Comparison of ENCODE assay signal across 14 mouse cellular contexts in genomic region chr3:141581190-141581891, GRCm38 (mm10).
A peak's percentile ranks its signal among the peaks of the same experiment; 100 is the strongest.
DNase-seq lines count a peak whose midpoint lies in the region; ATAC-seq and TF ChIP-seq lines count a peak whose summit lies in the region.
"Had no signal": no experiment of that assay in that cellular context is flagged by ENCODE, and none has a peak within 500 bp of the region (broad histone marks: within the 10 kb centered on the region; RNA-seq: fewer than 3 reads in every experiment).

No protein-coding gene starts in this region.

- H3K4me2 ChIP-seq in forebrain, embryonic 11.5 days (ENCODE audit: low read depth, low read length, severe bottlenecking), result no peak overlapping the region
- no peak overlapping the region for H3K4me2 ChIP-seq in limb, embryonic 13.5 days (replicated peaks)
- H3K4me2 ChIP-seq: limb, embryonic 15.5 days had no signal

- no peaks in the 10 kb centered on the region; the same call in 1 of the 2 replicates for H3K4me1 ChIP-seq in cerebellum, adult 2 months (ENCODE audit: control insufficient read depth, insufficient read depth, low read length)
- peaks cover 7% of the 10 kb centered on the region; the same call in 1 of the 2 replicates for H3K4me1 ChIP-seq in forebrain, embryonic 11.5 days (replicated peaks; ENCODE audit: control insufficient read depth, insufficient read depth, low read length)
- H3K4me1 ChIP-seq in limb, embryonic 13.5 days, result peaks cover 26% of the 10 kb centered on the region
- H3K4me1 ChIP-seq: limb, embryonic 15.5 days had no signal

- no peak overlapping the region for H3K4me3 ChIP-seq in cerebellum, adult 2 months (replicated peaks; ENCODE audit: insufficient read depth, low read depth, low read length)
- no peak overlapping the region for H3K4me3 ChIP-seq in forebrain, embryonic 11.5 days (ENCODE audit: low read depth, low read length)
- H3K4me3 ChIP-seq in limb, embryonic 13.5 days, result no peak overlapping the region
- H3K4me3 ChIP-seq: heart, adult 2 months; limb, embryonic 15.5 days; myocyte had no signal

- H3K9ac ChIP-seq in forebrain, embryonic 11.5 days (ENCODE audit: low read length), result no peak overlapping the region
- no peak overlapping the region for H3K9ac ChIP-seq in limb, embryonic 13.5 days
- H3K9ac ChIP-seq: limb, embryonic 15.5 days had no signal

- H3K27me3 ChIP-seq in cerebellum, adult 2 months (ENCODE audit: control insufficient read depth, insufficient read depth, low read length), result no peaks in the 10 kb centered on the region
- peaks cover 29% of the 10 kb centered on the region for H3K27me3 ChIP-seq in forebrain, embryonic 11.5 days (ENCODE audit: control insufficient read depth, insufficient read depth, low read length)
- no peaks in the 10 kb centered on the region for H3K27me3 ChIP-seq in limb, embryonic 13.5 days
- H3K27me3 ChIP-seq: limb, embryonic 15.5 days had no signal

- no peaks in the 10 kb centered on the region for H3K9me3 ChIP-seq in forebrain, embryonic 11.5 days (ENCODE audit: control insufficient read depth, low read length)
- peaks cover 3% of the 10 kb centered on the region; the same call in 1 of the 2 replicates for H3K9me3 ChIP-seq in limb, embryonic 13.5 days
- H3K9me3 ChIP-seq: limb, embryonic 15.5 days had no signal

- intact Hi-C loops in heart, postnatal 14 days (cut with DNase I), result no loop called here

- DNase-seq in cerebellum, adult 9-11 months, result peak; percentile 0
- DNase-seq in cerebellum, adult 2 months, result no peak
- peak; percentile 43 for DNase-seq in 3T3-L1 (ENCODE audit: low read depth, low spot score)
- peak; percentile 62 for DNase-seq in forebrain, embryonic 11.5 days (ENCODE audit: low spot score)
- no peak for DNase-seq in adrenal gland, postnatal 14 days
- no peak for DNase-seq in heart, postnatal 14 days
- no peak for DNase-seq in cerebellum, postnatal 14 days
- DNase-seq: heart, adult 2 months; heart, postnatal 36 days; lung, postnatal 10 days; right cerebral cortex, postnatal 25 days had no signal

- H3K36me3 ChIP-seq in forebrain, embryonic 11.5 days (ENCODE audit: control insufficient read depth, insufficient read depth, low read length), result no peaks in the 10 kb centered on the region
- no peaks in the 10 kb centered on the region for H3K36me3 ChIP-seq in limb, embryonic 13.5 days
- H3K36me3 ChIP-seq: limb, embryonic 15.5 days had no signal

- TF ChIP-seq CTCF in cerebellum, adult 2 months (IDR thresholded peaks at IDR 0.05; ENCODE audit: borderline replicate concordance, insufficient read depth, low read depth, low read length), result no peak

- TF ChIP-seq POLR2A in cerebellum, adult 2 months (IDR thresholded peaks at IDR 0.05; ENCODE audit: borderline replicate concordance, insufficient read depth, low read length), result no peak

- H3K27ac ChIP-seq in cerebellum, adult 2 months (ENCODE audit: insufficient read depth, low read length), result no peak overlapping the region
- H3K27ac ChIP-seq in forebrain, embryonic 11.5 days (ENCODE audit: low read depth, low read length), result no peak overlapping the region
- peak overlapping the region; percentile 39; the same call in 1 of the 2 replicates for H3K27ac ChIP-seq in limb, embryonic 13.5 days
- H3K27ac ChIP-seq: heart, adult 2 months; limb, embryonic 15.5 days had no signal

- peak; percentile 90 for ATAC-seq in forebrain, embryonic 11.5 days (replicated peaks; ENCODE audit: low FRiP score)
- ATAC-seq in limb, embryonic 13.5 days (ENCODE audit: low FRiP score, low read depth), result no peak

Comparison
In these comparisons a context has a peak if more than half of its experiments do, and no peak if none do; other contexts are left out.
1. DNase-seq: peak in cerebellum, adult 9-11 months (single experiment), 3T3-L1 (single experiment) and forebrain, embryonic 11.5 days (single experiment); none in cerebellum, adult 2 months (0 of 2), adrenal gland, postnatal 14 days (single experiment), heart, postnatal 14 days (0 of 2) and cerebellum, postnatal 14 days (0 of 2).